Mouse (Mus musculus) hindbrain, embryonic 10.5 days (tissue): ENCODE results near the gene Hist1h4m. TPM values are rescaled to one million over a fixed set of nuclear protein-coding genes. Genes with fewer than 3 reads are reported as not detected.

ENCODE experiments used
- polyA plus RNA-seq: library from polyadenylated mRNA; unstranded; fragments of >200 nt; fragmentation: Nextera tagmentation; extraction: Ambion mirVana; gene quantifications from 2 replicates; pipeline ENCODE4 v1.2.1, GENCODE M21; 2016

Gene Hist1h4m
- polyA plus RNA-seq, 1 experiment from 2014 or later, result not detected

Other genes with a start within 250 kb of the Hist1h4m start
- not detected in 2 replicates for gene Olfr1364, start 230.0 kb upstream of the Hist1h4m start, polyA plus RNA-seq
- gene Olfr1362, start 197.7 kb upstream of the Hist1h4m start, polyA plus RNA-seq, result not detected in 2 replicates
- gene Olfr11, start 169.2 kb upstream of the Hist1h4m start, polyA plus RNA-seq, result not detected in 2 replicates
- gene Olfr1361, start 148.4 kb upstream of the Hist1h4m start, polyA plus RNA-seq, result not detected in 2 replicates
- not detected in 2 replicates for gene Olfr1360, start 134.3 kb upstream of the Hist1h4m start, polyA plus RNA-seq
- gene Olfr1359, start 113.6 kb upstream of the Hist1h4m start, polyA plus RNA-seq, result not detected in 2 replicates
- gene Hist1h2bl, start 95.6 kb upstream of the Hist1h4m start, polyA plus RNA-seq, result 2.2 TPM in 1 of 2 replicates, not detected in the other
- gene Hist1h2ai, start 95.3 kb upstream of the Hist1h4m start, polyA plus RNA-seq, result 16.6 and 22.9 TPM in 2 replicates
- gene Hist1h3h, start 94.1 kb upstream of the Hist1h4m start, polyA plus RNA-seq, result 12.7 and 15.7 TPM in 2 replicates
- 5.2 and 6.1 TPM in 2 replicates for gene Hist1h2bm, start 89.7 kb upstream of the Hist1h4m start, polyA plus RNA-seq
- 0.58 and 0.85 TPM in 2 replicates for gene Hist1h4j, start 76.7 kb upstream of the Hist1h4m start, polyA plus RNA-seq
- 2.8 and 4.2 TPM in 2 replicates for gene Hist1h4k, start 61.2 kb upstream of the Hist1h4m start, polyA plus RNA-seq
- gene Hist1h2ak, start 57.9 kb upstream of the Hist1h4m start, polyA plus RNA-seq, result 14.0 and 21.0 TPM in 2 replicates
- gene Hist1h2bn, start 57.6 kb upstream of the Hist1h4m start, polyA plus RNA-seq, result 1.0 and 3.4 TPM in 2 replicates
- 39.0 and 41.1 TPM in 2 replicates for gene Hist1h1b, start 31.1 kb upstream of the Hist1h4m start, polyA plus RNA-seq
- 112 and 120 TPM in 2 replicates for gene Hist1h3i, start 28.4 kb upstream of the Hist1h4m start, polyA plus RNA-seq
- gene Hist1h2an, start 24.5 kb upstream of the Hist1h4m start, polyA plus RNA-seq, result 9.9 and 11.4 TPM in 2 replicates
- gene Hist1h2bp, start 24.3 kb upstream of the Hist1h4m start, polyA plus RNA-seq, result 2.4 and 3.3 TPM in 2 replicates
- gene Hist1h2bq, start 1.5 kb upstream of the Hist1h4m start, polyA plus RNA-seq, result 18.9 and 20.9 TPM in 2 replicates
- 2.3 TPM in 1 of 2 replicates, not detected in the other for gene Hist1h2ao, start 1.3 kb upstream of the Hist1h4m start, polyA plus RNA-seq
- 9.7 and 10.0 TPM in 2 replicates for gene Hist1h4n, start 20.4 kb downstream of the Hist1h4m start, polyA plus RNA-seq
- gene Hist1h2ap, start 21.8 kb downstream of the Hist1h4m start, polyA plus RNA-seq, result 6,234 and 6,449 TPM in 2 replicates
- 19.3 and 21.2 TPM in 2 replicates for gene Hist1h2br, start 22.0 kb downstream of the Hist1h4m start, polyA plus RNA-seq
- 20.6 and 24.7 TPM in 2 replicates for gene Zfp184, start 133.3 kb downstream of the Hist1h4m start, polyA plus RNA-seq
- 0.07 TPM in 1 of 2 replicates, not detected in the other for gene Pom121l2, start 169.4 kb downstream of the Hist1h4m start, polyA plus RNA-seq
- gene Prss16, start 198.0 kb downstream of the Hist1h4m start, polyA plus RNA-seq, result 0.18 TPM in 1 of 2 replicates, not detected in the other
- gene Hist1h2ah, start 223.8 kb downstream of the Hist1h4m start, polyA plus RNA-seq, result 5.5 and 11.0 TPM in 2 replicates
- 6.6 and 6.9 TPM in 2 replicates for gene Hist1h2bk, start 224.1 kb downstream of the Hist1h4m start, polyA plus RNA-seq
- 33.6 and 41.8 TPM in 2 replicates for gene Hist1h4i, start 229.6 kb downstream of the Hist1h4m start, polyA plus RNA-seq
- 63.1 and 65.4 TPM in 2 replicates for gene Hist1h2ag, start 231.2 kb downstream of the Hist1h4m start, polyA plus RNA-seq
- 12.6 and 15.5 TPM in 2 replicates for gene Hist1h2bj, start 231.5 kb downstream of the Hist1h4m start, polyA plus RNA-seq